Mouse (Mus musculus) bone marrow macrophage, adult 2 months (primary cell): ENCODE measurements around the gene Gm11639. TPM values are rescaled to one million over a fixed set of nuclear protein-coding genes. Genes with fewer than 3 reads are reported as not detected.

Experiments used
- H3K27ac ChIP-seq: 2 replicates; pipeline ENCODE4 v1.5.1; 2012; ENCODE audit warnings: low read depth, low read length; ENCODE audit not compliant: insufficient read depth
- H3K4me1 ChIP-seq: 2 replicates; pipeline ENCODE4 v1.6.1; 2012; ENCODE audit warnings: low read length; ENCODE audit not compliant: control insufficient read depth, insufficient read depth
- H3K4me3 ChIP-seq: 2 replicates; pipeline ENCODE4 v1.5.1; 2012; ENCODE audit warnings: mild to moderate bottlenecking, low read length, moderate library complexity; ENCODE audit not compliant: insufficient read depth
- CTCF ChIP-seq: IDR thresholded peaks from 2 replicates; pipeline ENCODE4 v1.5.1; 2012; ENCODE audit warnings: low read depth, mild to moderate bottlenecking, low read length, moderate library complexity
- POLR2A ChIP-seq: IDR thresholded peaks from 2 replicates; pipeline ENCODE4 v1.6.1; 2012; ENCODE audit warnings: mild to moderate bottlenecking, low read depth, low read length, borderline replicate concordance
- polyA plus RNA-seq: library from polyadenylated mRNA; stranded (reverse); fragments of >200 nt; gene quantifications from 2 replicates; pipeline ENCODE4 v1.2.4, GENCODE M21; 2012; ENCODE audit not compliant: missing spikeins, insufficient read depth, insufficient read length

Gm11639 gene
- polyA plus RNA-seq, 1 experiment: not detected

DNA sequence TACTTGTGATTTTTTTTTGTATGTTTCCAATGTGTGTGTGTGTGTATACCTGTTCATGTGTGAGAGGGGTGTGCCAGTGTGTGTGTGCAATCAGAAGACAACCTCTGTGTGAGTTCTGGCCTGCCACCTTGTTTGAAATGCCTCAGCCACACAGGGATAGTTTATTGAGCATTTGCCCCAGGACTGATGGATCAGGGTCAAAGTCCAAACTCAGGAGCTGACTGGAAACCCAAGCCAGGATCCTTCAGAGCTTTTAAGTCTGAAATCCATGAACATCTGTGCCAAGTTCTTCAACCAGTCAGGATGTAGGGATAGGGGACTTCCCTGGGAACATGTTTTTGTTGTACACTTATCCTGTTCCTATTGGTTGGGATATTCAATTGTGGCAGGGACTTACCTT lies 472.5 kb downstream of the Gm11639 start:
- H3K4me1 ChIP-seq: no peaks in the 10 kb centered on the region
- no peak for TF ChIP-seq CTCF
- H3K4me3 ChIP-seq: no peak overlapping the region
- H3K27ac ChIP-seq: no peak overlapping the region

DNA sequence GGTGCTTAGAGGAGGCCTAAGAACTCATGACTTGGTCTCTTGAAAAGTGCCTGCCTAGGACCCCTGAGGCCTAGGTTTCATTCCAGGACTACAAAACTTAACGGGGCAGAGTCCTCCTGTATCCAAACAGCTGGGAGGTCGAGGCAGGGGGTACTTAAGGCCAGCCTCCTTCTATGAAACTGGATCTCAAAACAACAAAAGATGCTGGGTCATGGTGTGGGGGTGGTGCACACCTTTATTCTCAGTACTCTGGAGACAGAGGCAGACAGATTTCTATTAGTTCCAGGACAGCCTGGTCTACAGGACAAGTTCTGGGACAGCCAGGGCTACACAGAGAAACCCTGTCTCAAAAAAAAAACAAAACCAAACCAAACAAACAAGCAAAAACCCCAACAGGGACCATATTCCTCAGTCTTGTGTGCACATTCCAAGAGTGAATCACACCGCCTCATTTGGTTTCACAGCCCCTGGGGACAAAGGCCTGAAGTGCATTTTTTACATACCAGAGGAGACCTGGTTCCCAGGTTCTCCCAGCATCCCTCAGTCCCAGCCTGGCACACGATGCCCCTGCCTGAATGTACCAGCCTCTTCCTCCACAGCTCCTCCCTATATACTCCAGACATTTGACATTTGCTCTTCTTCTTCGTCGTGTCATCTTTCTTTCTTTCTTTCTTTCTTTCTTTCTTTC lies 474.3 kb downstream of the Gm11639 start:
- TF ChIP-seq POLR2A (no peak), CTCF (no peak)
- H3K27ac ChIP-seq: no peak overlapping the region
- no peaks in the 10 kb centered on the region for H3K4me1 ChIP-seq
- H3K4me3 ChIP-seq: no peak overlapping the region

DNA sequence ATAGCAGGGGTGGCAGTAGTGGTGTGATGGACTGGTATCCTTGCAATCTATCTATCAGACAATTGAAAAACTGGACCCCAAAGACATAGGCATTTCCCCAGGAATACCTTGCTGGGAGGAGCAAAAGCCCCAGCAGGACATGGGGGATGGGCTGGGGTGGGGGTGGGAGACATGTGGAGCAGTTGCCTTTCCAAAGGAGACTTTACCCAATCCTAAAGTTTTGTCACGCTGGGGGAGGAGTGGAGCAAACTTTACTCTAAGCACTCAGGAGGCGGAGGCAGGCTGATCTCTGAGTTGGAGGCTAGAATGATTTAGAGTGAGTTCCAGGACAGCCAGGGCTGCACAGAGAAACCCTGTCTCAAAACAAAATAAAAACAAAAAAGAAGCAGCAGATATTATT lies 475.9 kb downstream of the Gm11639 start:
- TF ChIP-seq POLR2A (no peak), CTCF (no peak)
- no peak overlapping the region for H3K27ac ChIP-seq
- H3K4me3 ChIP-seq: no peak overlapping the region
- H3K4me1 ChIP-seq: no peaks in the 10 kb centered on the region

DNA sequence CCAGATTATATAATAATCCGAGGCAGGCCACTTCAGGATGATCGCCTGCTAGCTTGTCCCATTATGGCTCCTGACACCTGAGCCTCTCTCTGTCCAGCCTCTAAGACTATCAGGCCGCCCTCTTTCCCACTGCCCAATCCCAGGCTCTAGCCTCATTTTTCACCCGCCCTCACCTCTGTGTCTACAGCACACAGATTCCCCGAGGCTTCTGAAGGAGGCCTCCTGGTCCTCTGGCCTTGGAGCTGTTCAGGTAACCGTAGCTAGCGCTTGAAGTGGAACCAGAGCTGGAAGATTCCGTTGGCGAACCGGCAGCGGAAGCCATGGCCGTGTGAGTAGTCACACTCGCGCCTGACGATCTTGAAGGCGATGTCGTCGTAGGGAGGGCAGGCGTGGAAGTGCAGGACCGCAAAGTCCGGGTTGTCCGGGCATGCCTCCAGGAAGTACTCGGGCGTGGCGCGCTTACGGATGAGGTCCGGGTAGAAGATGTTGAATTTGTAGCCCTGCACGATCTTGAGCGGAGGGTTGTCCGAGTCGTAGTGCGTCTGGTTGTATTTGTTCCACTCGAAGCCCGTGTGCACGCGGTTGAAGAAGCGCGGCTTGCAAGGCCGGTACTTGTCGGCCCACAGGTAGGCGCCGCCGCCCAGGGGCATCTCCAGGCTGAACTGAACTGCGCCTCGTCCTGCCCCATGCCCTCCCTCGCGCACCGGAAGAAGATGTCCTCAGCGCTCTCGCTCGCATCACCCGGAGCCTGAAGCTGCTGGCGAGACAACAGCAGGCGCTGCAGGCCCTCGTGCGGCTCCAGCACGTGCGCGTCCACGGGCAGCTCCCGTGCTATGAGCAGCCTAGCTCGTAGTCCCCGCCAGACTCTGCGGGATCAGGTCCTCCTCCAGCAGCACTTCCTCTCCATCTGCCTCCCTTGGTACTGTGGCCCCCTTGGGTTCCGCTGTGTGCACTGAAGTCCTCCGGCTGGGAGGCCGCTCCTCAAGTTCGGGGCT lies 479.3 kb downstream of the Gm11639 start:
- H3K27ac ChIP-seq: no peak overlapping the region
- no peak overlapping the region for H3K4me3 ChIP-seq
- no peaks in the 10 kb centered on the region for H3K4me1 ChIP-seq
- TF ChIP-seq CTCF (no peak), POLR2A (no peak)

DNA sequence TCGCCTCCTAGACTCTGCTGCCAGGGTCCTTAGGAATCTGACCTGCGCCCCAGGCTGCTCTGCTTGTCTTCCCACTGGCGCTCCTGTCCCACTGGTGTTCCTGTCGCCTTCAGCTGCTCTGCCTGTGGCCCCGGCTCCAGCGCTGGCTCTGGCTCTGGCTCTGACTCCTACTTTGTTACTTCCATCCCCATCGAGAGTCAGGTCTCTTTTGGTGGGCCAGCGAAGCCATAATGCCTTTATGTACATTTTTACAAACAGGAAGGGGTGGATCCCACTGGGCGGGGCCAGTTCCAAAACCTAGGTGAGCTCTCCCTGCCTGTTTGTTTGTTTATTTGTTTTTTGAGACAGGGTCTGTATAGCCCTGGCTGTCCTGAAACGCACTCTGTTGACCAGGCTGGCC lies 481.3 kb downstream of the Gm11639 start:
- Histone ChIP-seq H3K27ac (no peak overlapping the region), H3K4me3 (no peak overlapping the region), H3K4me1 (peaks cover 2% of the 10 kb centered on the region; the same call in 1 of the 2 replicates)
- TF ChIP-seq CTCF (no peak), POLR2A (no peak)

Other genes starting within 250 kb of the Gm11639 start
- gene Kansl1, start 216.8 kb upstream of the Gm11639 start, polyA plus RNA-seq: 37.4 and 37.9 TPM in 2 replicates
- gene Cdc27, start 135.1 kb upstream of the Gm11639 start, polyA plus RNA-seq: 23.6 and 25.9 TPM in 2 replicates
- not detected in 2 replicates for gene Myl4, start 135.0 kb upstream of the Gm11639 start, polyA plus RNA-seq
- 2.4 and 2.7 TPM in 2 replicates for gene Itgb3, start 77.7 kb upstream of the Gm11639 start, polyA plus RNA-seq